In genomic region chr15:4124648-4125047, GRCm38 (mm10) we compare ENCODE assay signal across 29 mouse cellular contexts.
A peak's percentile ranks its signal among the peaks of the same experiment; 100 is the strongest.
DNase-seq lines count a peak whose midpoint lies in the region; ATAC-seq and TF ChIP-seq lines count a peak whose summit lies in the region.
"Had no signal": no experiment of that assay in that cellular context is flagged by ENCODE, and none has a peak within 500 bp of the region (broad histone marks: within the 10 kb centered on the region; RNA-seq: fewer than 3 reads in every experiment).

No protein-coding gene starts in this region.

- peaks cover 11% of the 10 kb centered on the region; the same call in 1 of the 2 replicates for H3K36me3 ChIP-seq in hindbrain, postnatal 0 days (ENCODE audit: insufficient read depth, low read length)
- H3K36me3 ChIP-seq: midbrain, embryonic 15.5 days; stomach, embryonic 15.5 days had no signal

- DNase-seq in lung, postnatal 25 days (ENCODE audit: low spot score): peak; percentile 6
- no peak for DNase-seq in lung, postnatal 10 days
- DNase-seq in thymus, postnatal 14 days: peak; percentile 16
- no peak for DNase-seq in thymus, postnatal 4 days
- DNase-seq in hindbrain, postnatal 0 days (ENCODE audit: low spot score): no peak
- no peak for DNase-seq in cerebellum, postnatal 4 days (ENCODE audit: low spot score in 2 of 2)
- DNase-seq: adrenal gland, postnatal 25 days; cerebellum, adult 11-12 months; cerebellum, postnatal 10 days; heart, postnatal 14 days; kidney, adult 8-10 months; kidney, postnatal 4 days; layer of hippocampus, postnatal 36 days; left cerebral cortex, postnatal 4 days; liver, postnatal 0 days; right cerebral cortex, postnatal 25 days had no signal

- H3K9ac ChIP-seq in hindbrain, postnatal 0 days (replicated peaks; ENCODE audit: low read length): no peak overlapping the region
- H3K9ac ChIP-seq: hindbrain, embryonic 15.5 days; liver, embryonic 12.5 days; liver, postnatal 0 days; midbrain, embryonic 15.5 days; neural tube, embryonic 13.5 days; stomach, embryonic 15.5 days had no signal

- no peak for TF ChIP-seq CTCF in hindbrain, postnatal 0 days (IDR thresholded peaks at IDR 0.05; ENCODE audit: low read depth)

- WGBS in hindbrain, postnatal 0 days: 64% methylated on average over 3 of the region's 3 CpGs

- no peak overlapping the region for H3K4me2 ChIP-seq in hindbrain, postnatal 0 days (ENCODE audit: low read depth, low read length)
- H3K4me2 ChIP-seq: hindbrain, embryonic 15.5 days; liver, embryonic 12.5 days; midbrain, embryonic 15.5 days; neural tube, embryonic 13.5 days; stomach, embryonic 15.5 days had no signal

- H3K27ac ChIP-seq in hindbrain, postnatal 0 days: no peak overlapping the region
- H3K27ac ChIP-seq: hindbrain, embryonic 10.5 days; hindbrain, embryonic 15.5 days; kidney, postnatal 0 days; liver, embryonic 12.5 days; macrophage; midbrain, embryonic 15.5 days; neural tube, embryonic 13.5 days; stomach, embryonic 15.5 days had no signal

- H3K4me3 ChIP-seq in hindbrain, postnatal 0 days (ENCODE audit: low read length): no peak overlapping the region
- H3K4me3 ChIP-seq: erythroblast, embryonic 14.5 days; hindbrain, embryonic 10.5 days; hindbrain, embryonic 15.5 days; liver, embryonic 12.5 days; midbrain, embryonic 15.5 days; neural tube, embryonic 13.5 days; stomach, embryonic 15.5 days had no signal

- H3K4me1 ChIP-seq in hindbrain, postnatal 0 days (ENCODE audit: insufficient read depth, low read length): no peaks in the 10 kb centered on the region
- H3K4me1 ChIP-seq: hindbrain, embryonic 10.5 days; hindbrain, embryonic 15.5 days; liver, embryonic 12.5 days; midbrain, embryonic 15.5 days; stomach, embryonic 15.5 days had no signal

- H3K27me3 ChIP-seq in hindbrain, postnatal 0 days (ENCODE audit: insufficient read depth, low read length): no peaks in the 10 kb centered on the region
- H3K27me3 ChIP-seq: CH12.LX; hindbrain, embryonic 15.5 days; liver, embryonic 12.5 days; midbrain, embryonic 15.5 days; neural tube, embryonic 13.5 days; stomach, embryonic 15.5 days had no signal

- H3K9me3 ChIP-seq in hindbrain, postnatal 0 days (ENCODE audit: low read length): no peaks in the 10 kb centered on the region
- H3K9me3 ChIP-seq: hindbrain, embryonic 10.5 days; hindbrain, embryonic 15.5 days; liver, embryonic 12.5 days; midbrain, embryonic 15.5 days; neural tube, embryonic 13.5 days; stomach, embryonic 15.5 days had no signal

- ATAC-seq in inflammation-experienced regulatory T-cells, adult 6 months: peak; percentile 97
- no peak for ATAC-seq in hindbrain, postnatal 0 days
- ATAC-seq: forebrain, embryonic 16.5 days; intestine, embryonic 16.5 days; liver, embryonic 12.5 days; liver, postnatal 0 days; midbrain, embryonic 15.5 days had no signal

Comparison
In these comparisons a context has a peak if more than half of its experiments do, and no peak if none do; other contexts are left out.
1. DNase-seq: peak in lung, postnatal 25 days (single experiment) and thymus, postnatal 14 days (single experiment); none in lung, postnatal 10 days (single experiment), thymus, postnatal 4 days (single experiment), hindbrain, postnatal 0 days (single experiment) and cerebellum, postnatal 4 days (0 of 2).